Mouse (Mus musculus) embryonic fibroblast, embryonic 13.5 days (primary cell): ENCODE measurements at regions not wholly inside any gene's neighbourhood (a gene's known extent, or its start where the extent isn't known, plus 50 kb on each side); places are given as distances from the start of the nearest gene placed in this dataset.
"Not testable (repeated sequence)": the region's sequence is repeated elsewhere in the genome, so short reads cannot be mapped to it uniquely, and the experiment has no call there.

Experiments
- H3K27ac ChIP-seq: 2 replicates; pipeline ENCODE4 v1.5.1; 2012; ENCODE audit warnings: low read length, control low read depth, inconsistent platforms; ENCODE audit not compliant: insufficient read depth
- H3K4me1 ChIP-seq: 2 replicates; pipeline ENCODE4 v1.6.1; 2011; ENCODE audit warnings: low read length; ENCODE audit not compliant: control insufficient read depth, insufficient read depth
- H3K4me3 ChIP-seq: 2 replicates; pipeline ENCODE4 v1.5.1; 2011; ENCODE audit warnings: mild to moderate bottlenecking, control low read depth, low read length; ENCODE audit not compliant: insufficient read depth
- CTCF ChIP-seq: IDR thresholded peaks from 2 replicates; pipeline ENCODE4 v1.5.1; 2011; ENCODE audit warnings: mild to moderate bottlenecking, control low read depth, low read length, moderate library complexity, borderline replicate concordance; ENCODE audit not compliant: insufficient read depth
- POLR2A ChIP-seq: IDR thresholded peaks from 2 replicates; pipeline ENCODE4 v1.6.1; 2011; ENCODE audit warnings: low read depth, mild to moderate bottlenecking, control low read depth, low read length, moderate library complexity

GRCm38 (mm10) chr3:128471111-128471510 is 575.0 kb upstream of the Fam241a start:
- no peak overlapping the region for H3K4me3 ChIP-seq
- H3K4me1 ChIP-seq = no peaks in the 10 kb centered on the region
- TF ChIP-seq CTCF = no peak
- no peak for TF ChIP-seq POLR2A

GRCm38 (mm10) chr3:128429706-128430105 is 533.6 kb upstream of the Fam241a start:
- Histone ChIP-seq H3K4me1 (no peaks in the 10 kb centered on the region), H3K4me3 (no peak overlapping the region), H3K27ac (no peak overlapping the region)
- TF ChIP-seq POLR2A = no peak
- TF ChIP-seq CTCF = no peak

More at GRCm38 (mm10) chr3:128471111-128471510, 575.0 kb upstream of the Fam241a start:
- H3K27ac ChIP-seq = no peak overlapping the region

- Histone ChIP-seq H3K27ac (no peak overlapping the region), H3K4me1 (peaks cover 4% of the 10 kb centered on the region), H3K4me3 (no peak overlapping the region)
- no peak for TF ChIP-seq CTCF
- TF ChIP-seq POLR2A = no peak
Measured at GRCm38 (mm10) chr3:128415568-128415967, 519.4 kb upstream of the Fam241a start.

- H3K4me1 ChIP-seq = peaks cover 4% of the 10 kb centered on the region
- no peak overlapping the region for H3K4me3 ChIP-seq
- TF ChIP-seq POLR2A (no peak), CTCF (no peak)
- H3K27ac ChIP-seq = no peak overlapping the region
Measured at GRCm38 (mm10) chr3:128413481-128413880, 517.4 kb upstream of the Fam241a start.

- H3K27ac ChIP-seq = no peak overlapping the region
- no peak overlapping the region for H3K4me3 ChIP-seq
- H3K4me1 ChIP-seq = peaks cover 4% of the 10 kb centered on the region
- TF ChIP-seq POLR2A = no peak
- no peak for TF ChIP-seq CTCF
Measured at GRCm38 (mm10) chr3:128412157-128412556, 516.0 kb upstream of the Fam241a start.

- H3K27ac ChIP-seq = no peak overlapping the region
- H3K4me1 ChIP-seq = peaks cover 3% of the 10 kb centered on the region; the same call in 1 of the 2 replicates
- TF ChIP-seq CTCF (no peak), POLR2A (no peak)
- no peak overlapping the region for H3K4me3 ChIP-seq
Measured at GRCm38 (mm10) chr3:128394805-128395204, 498.7 kb upstream of the Fam241a start.

- TF ChIP-seq CTCF (no peak), POLR2A (no peak)
- no peak overlapping the region for H3K27ac ChIP-seq
- no peaks in the 10 kb centered on the region for H3K4me1 ChIP-seq
- no peak overlapping the region for H3K4me3 ChIP-seq
Measured at GRCm38 (mm10) chr3:128380579-128380978, 484.5 kb upstream of the Fam241a start.

GRCm38 (mm10) chr3:128369521-128370127 is 473.5 kb upstream of the Fam241a start:
- TF ChIP-seq POLR2A (no peak), CTCF (no peak)
- Histone ChIP-seq H3K4me1 (no peaks in the 10 kb centered on the region), H3K4me3 (no peak overlapping the region), H3K27ac (no peak overlapping the region)

GRCm38 (mm10) chr3:128362310-128362709 is 466.2 kb upstream of the Fam241a start:
- Histone ChIP-seq H3K4me3 (no peak overlapping the region), H3K4me1 (no peaks in the 10 kb centered on the region), H3K27ac (no peak overlapping the region)
- TF ChIP-seq CTCF = no peak
- no peak for TF ChIP-seq POLR2A

- not testable (repeated sequence) for H3K4me3 ChIP-seq, H3K4me1 ChIP-seq, H3K27ac ChIP-seq
- peak; percentile 19; the same call in 1 of the 2 replicates for TF ChIP-seq CTCF
Measured at GRCm38 (mm10) chr3:128349123-128349522, 453.0 kb upstream of the Fam241a start.

- TF ChIP-seq CTCF = no peak
- no peak for TF ChIP-seq POLR2A
- 0 out of 2 replicates have a peak, but pooled peaks cover 3% of the 10 kb centered on the region for H3K4me1 ChIP-seq
- H3K27ac ChIP-seq = no peak overlapping the region
- H3K4me3 ChIP-seq = no peak overlapping the region
Measured at GRCm38 (mm10) chr3:128347782-128348574, 451.9 kb upstream of the Fam241a start.
